Mouse (Mus musculus): Measurements from ENCODE around the gene Qser1. TPM values are rescaled to one million over a fixed set of nuclear protein-coding genes. Genes with fewer than 3 reads are reported as not detected.
"Not testable (repeated sequence)": the region's sequence is repeated elsewhere in the genome, so short reads cannot be mapped to it uniquely, and the experiment has no call there.

Gene Qser1
- total RNA-seq, 1 experiment: 20.7 TPM

GRCm38 (mm10) chr2:104840974-104841373 is 24.4 kb upstream of the Qser1 start:
- TF ChIP-seq MAFK (IDR thresholded peaks at IDR 0.05; ENCODE audit: insufficient read depth, low read depth, low read length) (no peak), ZNF384 (IDR thresholded peaks at IDR 0.05; ENCODE audit: low read depth, low read length) (no peak), HCFC1 (IDR thresholded peaks at IDR 0.05; ENCODE audit: borderline replicate concordance, insufficient read depth, low read length) (no peak), CHD2 (IDR thresholded peaks at IDR 0.05; ENCODE audit: low read depth, low read length) (no peak)
- no peak for DNase-seq (ENCODE audit: low read depth, low spot score)
- in situ Hi-C loops (cut with MboI; ENCODE audit: low sequenced_read_pairs in 2 of 2, unreplicated experiment in 2 of 2): no loop called here
- Histone ChIP-seq H3K9me3 (ENCODE audit: control insufficient read depth, insufficient read depth, low read depth, low read length) (no peaks in the 10 kb centered on the region), H3K36me3 (ENCODE audit: control insufficient read depth, insufficient read depth, low read length, poor library complexity, severe bottlenecking) (peaks cover 8% of the 10 kb centered on the region), H3K4me3 (ENCODE audit: insufficient read depth in 1 of 2, low read depth in 1 of 2, low read length in 2 of 2, poor library complexity in 1 of 2, severe bottlenecking in 1 of 2) (no peak overlapping the region), H3K9ac (ENCODE audit: insufficient read depth, low read depth, low read length, poor library complexity, severe bottlenecking) (no peak overlapping the region), H3K27ac (ENCODE audit: insufficient read depth, low read depth, low read length, poor library complexity, severe bottlenecking) (no peak overlapping the region), H3K4me1 (ENCODE audit: control insufficient read depth in 2 of 2, insufficient read depth in 2 of 2, low read length in 2 of 2, poor library complexity in 1 of 2) (peaks cover 0 to 7% of the 10 kb centered on the region in 2 experiments; a peak in 2 of 4 replicates)

GRCm38 (mm10) chr2:104832486-104832885 is 15.9 kb upstream of the Qser1 start:
- Histone ChIP-seq H3K4me3 (ENCODE audit: insufficient read depth in 1 of 2, low read depth in 1 of 2, low read length in 2 of 2, poor library complexity in 1 of 2, severe bottlenecking in 1 of 2) (no peak overlapping the region), H3K9ac (ENCODE audit: insufficient read depth, low read depth, low read length, poor library complexity, severe bottlenecking) (no peak overlapping the region), H3K4me1 (ENCODE audit: control insufficient read depth in 2 of 2, insufficient read depth in 2 of 2, low read length in 2 of 2, poor library complexity in 1 of 2) (no peaks in the 10 kb centered on the region), H3K27ac (ENCODE audit: insufficient read depth, low read depth, low read length, poor library complexity, severe bottlenecking) (no peak overlapping the region), H3K9me3 (ENCODE audit: control insufficient read depth, insufficient read depth, low read depth, low read length) (no peaks in the 10 kb centered on the region), H3K36me3 (ENCODE audit: control insufficient read depth, insufficient read depth, low read length, poor library complexity, severe bottlenecking) (peaks cover 5% of the 10 kb centered on the region)
- TF ChIP-seq ZC3H11A (IDR thresholded peaks at IDR 0.05; ENCODE audit: borderline replicate concordance, low read depth, low read length) (no peak), MAFK (IDR thresholded peaks at IDR 0.05; ENCODE audit: insufficient read depth, low read depth, low read length) (no peak), CHD2 (IDR thresholded peaks at IDR 0.05; ENCODE audit: low read depth, low read length) (no peak), HCFC1 (IDR thresholded peaks at IDR 0.05; ENCODE audit: borderline replicate concordance, insufficient read depth, low read length) (no peak), ZNF384 (IDR thresholded peaks at IDR 0.05; ENCODE audit: low read depth, low read length) (no peak)
- no peak for DNase-seq (ENCODE audit: low read depth, low spot score)
- in situ Hi-C loops (cut with MboI; ENCODE audit: low sequenced_read_pairs in 2 of 2, unreplicated experiment in 2 of 2): no loop called here

- Histone ChIP-seq H3K27ac (ENCODE audit: insufficient read depth, low read depth, low read length, poor library complexity, severe bottlenecking) (no peak overlapping the region), H3K9me3 (ENCODE audit: control insufficient read depth, insufficient read depth, low read depth, low read length) (no peaks in the 10 kb centered on the region), H3K4me3 (ENCODE audit: insufficient read depth in 1 of 2, low read depth in 1 of 2, low read length in 2 of 2, poor library complexity in 1 of 2, severe bottlenecking in 1 of 2) (no peak overlapping the region), H3K36me3 (ENCODE audit: control insufficient read depth, insufficient read depth, low read length, poor library complexity, severe bottlenecking) (no peaks in the 10 kb centered on the region), H3K9ac (ENCODE audit: insufficient read depth, low read depth, low read length, poor library complexity, severe bottlenecking) (no peak overlapping the region), H3K4me1 (ENCODE audit: control insufficient read depth in 2 of 2, insufficient read depth in 2 of 2, low read length in 2 of 2, poor library complexity in 1 of 2) (peaks cover 0 to 2% of the 10 kb centered on the region in 2 experiments; a peak in 1 of 4 replicates)
- TF ChIP-seq ZNF384 (IDR thresholded peaks at IDR 0.05; ENCODE audit: low read depth, low read length) (no peak), HCFC1 (IDR thresholded peaks at IDR 0.05; ENCODE audit: borderline replicate concordance, insufficient read depth, low read length) (no peak), CHD2 (IDR thresholded peaks at IDR 0.05; ENCODE audit: low read depth, low read length) (no peak), ZC3H11A (IDR thresholded peaks at IDR 0.05; ENCODE audit: borderline replicate concordance, low read depth, low read length) (no peak), MAFK (IDR thresholded peaks at IDR 0.05; ENCODE audit: insufficient read depth, low read depth, low read length) (no peak)
- in situ Hi-C loops (cut with MboI; ENCODE audit: low sequenced_read_pairs in 2 of 2, unreplicated experiment in 2 of 2): no loop called here
- no peak for DNase-seq (ENCODE audit: low read depth, low spot score)
Observed at GRCm38 (mm10) chr2:104826191-104826590, 9.6 kb upstream of the Qser1 start.

GRCm38 (mm10) chr2:104818763-104819162 is 2.2 kb upstream of the Qser1 start:
- in situ Hi-C loops (cut with MboI; ENCODE audit: low sequenced_read_pairs in 2 of 2, unreplicated experiment in 2 of 2); H3K9me3 ChIP-seq (ENCODE audit: control insufficient read depth, insufficient read depth, low read depth, low read length); H3K36me3 ChIP-seq (ENCODE audit: control insufficient read depth, insufficient read depth, low read length, poor library complexity, severe bottlenecking); H3K27ac ChIP-seq (ENCODE audit: insufficient read depth, low read depth, low read length, poor library complexity, severe bottlenecking); H3K9ac ChIP-seq (ENCODE audit: insufficient read depth, low read depth, low read length, poor library complexity, severe bottlenecking); DNase-seq (ENCODE audit: low read depth, low spot score); H3K4me1 ChIP-seq (ENCODE audit: control insufficient read depth in 2 of 2, insufficient read depth in 2 of 2, low read length in 2 of 2, poor library complexity in 1 of 2): not testable (repeated sequence)
- H3K4me3 ChIP-seq (ENCODE audit: insufficient read depth in 1 of 2, low read depth in 1 of 2, low read length in 2 of 2, poor library complexity in 1 of 2, severe bottlenecking in 1 of 2): peak overlapping the region in 1 of 2 experiments; percentile 86; a peak in 1 of 4 replicates

Measured in ES-E14 (cell line).